Mouse (Mus musculus) hindbrain, embryonic 14.5 days (tissue): ENCODE results near the gene Rnase10. TPM values are rescaled to one million over a fixed set of nuclear protein-coding genes. Genes with fewer than 3 reads are reported as not detected.
"Not testable (repeated sequence)": the region's sequence is repeated elsewhere in the genome, so short reads cannot be mapped to it uniquely, and the experiment has no call there.

Experiments
- ATAC-seq: fragments of 200-750 bp; cut with Nextera tagmentation; 2 replicates; pipeline ENCODE4 v1.8.0; 2017; ENCODE audit warnings: moderate number of reproducible peaks, mild to moderate bottlenecking, moderate TSS enrichment, moderate library complexity; ENCODE audit not compliant: low FRiP score
- DNase-seq: peaks from one replicate; pipeline ENCODE4 v3.0.0-alpha.2; 2015; ENCODE audit warnings: low spot score
- H3K27ac ChIP-seq: fragments of 300-500 bp; sonication (generic); 2 replicates; pipeline ENCODE4 v1.5.1; 2014; ENCODE audit warnings: mild to moderate bottlenecking, moderate library complexity
- H3K27me3 ChIP-seq: fragments of 300-500 bp; sonication (generic); 2 replicates; pipeline ENCODE4 v1.6.1; 2014; ENCODE audit warnings: mild to moderate bottlenecking, low read length, mixed read lengths; ENCODE audit not compliant: control insufficient read depth, insufficient read depth
- H3K36me3 ChIP-seq: fragments of 300-500 bp; sonication (generic); replicated peaks from 2 replicates; pipeline ENCODE4 v1.6.1; 2014; ENCODE audit not compliant: control insufficient read depth, insufficient read depth
- H3K4me1 ChIP-seq: fragments of 300-500 bp; sonication (generic); replicated peaks from 2 replicates; pipeline ENCODE4 v1.6.1; 2014; ENCODE audit warnings: antibody characterized with exemption, low read length, mixed read lengths; ENCODE audit not compliant: control insufficient read depth, insufficient read depth
- H3K4me2 ChIP-seq: fragments of 300-500 bp; sonication (generic); replicated peaks from 2 replicates; pipeline ENCODE4 v1.6.1; 2014; ENCODE audit warnings: mild to moderate bottlenecking, moderate library complexity
- H3K4me3 ChIP-seq: fragments of 300-500 bp; sonication (generic); replicated peaks from 2 replicates; pipeline ENCODE4 v1.5.1; 2014; ENCODE audit warnings: mild to moderate bottlenecking, low read length
- H3K9ac ChIP-seq: fragments of 300-500 bp; sonication (generic); 2 replicates; pipeline ENCODE4 v1.6.1; 2014
- H3K9me3 ChIP-seq: fragments of 300-500 bp; sonication (generic); 2 replicates; pipeline ENCODE4 v1.6.1; 2016; ENCODE audit warnings: low read length; ENCODE audit not compliant: control insufficient read depth
- WGBS: fragments of 180-500 bp; shearing (Covaris S2); extraction: QIAGEN DNeasy Blood & Tissue Kit; methylation state at CpG from one replicate; pipeline ENCODE4 v1.1.7; 2014; 5-methylcytosine and 5-hydroxymethylcytosine counted together
- polyA plus RNA-seq: library from polyadenylated mRNA; unstranded; fragments of >200 nt; fragmentation: Nextera tagmentation; extraction: Ambion mirVana; gene quantifications from 2 replicates; pipeline ENCODE4 v1.2.1, GENCODE M21; 2014

Rnase10 gene
- polyA plus RNA-seq = 0.13 TPM in 1 of 2 replicates, not detected in the other

- DNase-seq (no peak), ATAC-seq (no peak)
- H3K4me1 ChIP-seq = no peaks in the 10 kb centered on the region
- no peaks in the 10 kb centered on the region for H3K9me3 ChIP-seq
- WGBS = 91% methylated on average over 8 of the region's 8 CpGs
- H3K4me3 ChIP-seq = no peak within 1 kb of the TSS
- H3K4me2 ChIP-seq = no peak within 1 kb of the TSS
- H3K27me3 ChIP-seq = no peaks in the 10 kb centered on the region
- no peak within 1 kb of the TSS for H3K27ac ChIP-seq
- H3K36me3 ChIP-seq = no peaks in the 10 kb centered on the region
- no peak within 1 kb of the TSS for H3K9ac ChIP-seq
These were observed at the start of gene Rnase10 for GRCm38 (mm10) chr14:51007152-51007801. TSS of gene Rnase10 (plus strand) at chr14:51007751.

- not testable (repeated sequence) for H3K4me1 ChIP-seq, H3K4me2 ChIP-seq, H3K9me3 ChIP-seq, H3K36me3 ChIP-seq, H3K9ac ChIP-seq, H3K27me3 ChIP-seq, H3K27ac ChIP-seq, H3K4me3 ChIP-seq, DNase-seq, ATAC-seq
- WGBS = 88% methylated on average over 5 of the region's 5 CpGs
These were observed 49.1 kb upstream of the Rnase10 start for GRCm38 (mm10) chr14:50958289-50958995.

GRCm38 (mm10) chr14:50968216-50968980, 39.2 kb upstream of the Rnase10 start:
- ATAC-seq = no peak
- Histone ChIP-seq H3K27me3 (no peaks in the 10 kb centered on the region), H3K4me1 (0 out of 2 replicates have a peak, but pooled peaks cover 5% of the 10 kb centered on the region), H3K9ac (no peak overlapping the region), H3K27ac (no peak overlapping the region), H3K4me2 (no peak overlapping the region), H3K4me3 (no peak overlapping the region), H3K9me3 (no peaks in the 10 kb centered on the region), H3K36me3 (no peaks in the 10 kb centered on the region)
- no peak for DNase-seq
- WGBS = 78% methylated on average over 5 of the region's 5 CpGs

GRCm38 (mm10) chr14:50969041-50969440, 38.5 kb upstream of the Rnase10 start:
- DNase-seq (no peak), ATAC-seq (no peak)

GRCm38 (mm10) chr14:50969558-50970544, 37.7 kb upstream of the Rnase10 start:
- 0 out of 2 replicates have a peak, but pooled peaks cover 5% of the 10 kb centered on the region for H3K4me1 ChIP-seq
- no peak overlapping the region for H3K4me3 ChIP-seq
- H3K27me3 ChIP-seq = no peaks in the 10 kb centered on the region
- peak overlapping the region; percentile 24; the same call in 1 of the 2 replicates for H3K4me2 ChIP-seq
- DNase-seq = peak; percentile 46
- no peaks in the 10 kb centered on the region for H3K9me3 ChIP-seq
- 7% methylated on average over 12 of the region's 12 CpGs for WGBS
- ATAC-seq = peak; percentile 57; the same call in 1 of the 2 replicates
- H3K36me3 ChIP-seq = no peaks in the 10 kb centered on the region
- peak overlapping the region; percentile 7; the same call in 1 of the 2 replicates for H3K27ac ChIP-seq
- no peak overlapping the region for H3K9ac ChIP-seq

More at GRCm38 (mm10) chr14:50969041-50969440, 38.5 kb upstream of the Rnase10 start:
- no peaks in the 10 kb centered on the region for H3K36me3 ChIP-seq
- H3K27ac ChIP-seq = 0 out of 2 replicates have a peak overlapping the region, but pooled peaks have one; percentile 7
- 4% methylated on average over 1 of the region's 1 CpGs for WGBS
- no peak overlapping the region for H3K9ac ChIP-seq
- no peak overlapping the region for H3K4me3 ChIP-seq
- H3K4me1 ChIP-seq = 0 out of 2 replicates have a peak, but pooled peaks cover 5% of the 10 kb centered on the region
- no peaks in the 10 kb centered on the region for H3K9me3 ChIP-seq
- H3K27me3 ChIP-seq = no peaks in the 10 kb centered on the region
- peak overlapping the region; percentile 24; the same call in 1 of the 2 replicates for H3K4me2 ChIP-seq

GRCm38 (mm10) chr14:50970822-50971221, 36.7 kb upstream of the Rnase10 start:
- H3K9ac ChIP-seq = no peak overlapping the region
- no peaks in the 10 kb centered on the region for H3K9me3 ChIP-seq
- H3K4me3 ChIP-seq = no peak overlapping the region
- 84% methylated on average over 1 of the region's 1 CpGs for WGBS
- no peaks in the 10 kb centered on the region for H3K36me3 ChIP-seq
- ATAC-seq = no peak
- 0 out of 2 replicates have a peak, but pooled peaks cover 5% of the 10 kb centered on the region for H3K4me1 ChIP-seq
- H3K27me3 ChIP-seq = no peaks in the 10 kb centered on the region
- no peak overlapping the region for H3K4me2 ChIP-seq
- H3K27ac ChIP-seq = no peak overlapping the region
- DNase-seq = no peak

- H3K9me3 ChIP-seq, H3K27me3 ChIP-seq, ATAC-seq, H3K36me3 ChIP-seq, H3K4me2 ChIP-seq, DNase-seq, H3K4me1 ChIP-seq, H3K27ac ChIP-seq, H3K9ac ChIP-seq, H3K4me3 ChIP-seq: not testable (repeated sequence)
- WGBS = 93% methylated on average over 4 of the region's 5 CpGs
These were observed 34.5 kb upstream of the Rnase10 start for GRCm38 (mm10) chr14:50973054-50973453.

GRCm38 (mm10) chr14:50973700-50974099, 33.9 kb upstream of the Rnase10 start:
- Histone ChIP-seq H3K27ac (no peak overlapping the region), H3K9ac (no peak overlapping the region), H3K27me3 (no peaks in the 10 kb centered on the region), H3K9me3 (no peaks in the 10 kb centered on the region), H3K4me1 (0 out of 2 replicates have a peak, but pooled peaks cover 5% of the 10 kb centered on the region), H3K4me2 (no peak overlapping the region), H3K36me3 (no peaks in the 10 kb centered on the region), H3K4me3 (no peak overlapping the region)
- no peak for DNase-seq
- WGBS = 57% methylated on average over 4 of the region's 4 CpGs
- ATAC-seq = no peak
